Mouse (Mus musculus): ENCODE results near the gene Tbl1xr1. TPM values are rescaled to one million over a fixed set of nuclear protein-coding genes. Genes with fewer than 3 reads are reported as not detected.

Tbl1xr1 gene
- polyA plus RNA-seq, 2 experiments: 27.0 to 27.8 TPM

DNA sequence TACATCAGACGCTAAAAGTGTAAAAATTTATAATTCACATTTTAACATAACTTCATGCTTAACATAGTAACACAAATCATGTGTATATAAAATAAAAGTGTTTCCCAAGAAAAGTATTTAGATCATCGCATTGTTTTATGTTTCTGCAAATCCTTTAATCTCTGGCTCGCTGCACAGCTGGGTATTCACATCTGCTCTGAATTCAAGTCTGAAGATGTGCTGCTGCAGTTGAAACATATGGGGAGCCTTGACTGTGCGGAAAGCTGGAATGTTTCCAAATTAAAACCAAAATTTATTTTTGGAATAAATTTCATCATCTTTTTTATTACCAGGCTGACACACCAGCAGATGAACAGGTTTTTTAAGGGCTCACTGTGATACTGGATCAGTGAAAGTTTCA, 97.8 kb downstream of the Tbl1xr1 start:
- no peaks in the 10 kb centered on the region for H3K9me3 ChIP-seq (ENCODE audit: control insufficient read depth, low read length)
- H3K27me3 ChIP-seq (ENCODE audit: control insufficient read depth, insufficient read depth, low read length): no peaks in the 10 kb centered on the region
- WGBS: 37% methylated on average over 4 of the region's 4 CpGs
- no peaks in the 10 kb centered on the region for H3K36me3 ChIP-seq (ENCODE audit: control insufficient read depth, insufficient read depth, low read length)
- peaks cover 4% of the 10 kb centered on the region; the same call in 1 of the 2 replicates for H3K4me1 ChIP-seq (ENCODE audit: control insufficient read depth, insufficient read depth, low read length)
- no peak overlapping the region for H3K27ac ChIP-seq (replicated peaks; ENCODE audit: low read depth, low read length)
- H3K4me2 ChIP-seq (replicated peaks; ENCODE audit: low read depth, low read length, severe bottlenecking): no peak overlapping the region
- TF ChIP-seq POLR2A (IDR thresholded peaks at IDR 0.05; ENCODE audit: borderline replicate concordance, extremely low read depth, insufficient read depth, insufficient read length): no peak
- H3K4me3 ChIP-seq (replicated peaks; ENCODE audit: low read length): no peak overlapping the region
- ATAC-seq (ENCODE audit: low FRiP score, low read depth): no peak
- H3K9ac ChIP-seq (ENCODE audit: low read depth, low read length, severe bottlenecking): no peak overlapping the region
- DNase-seq (ENCODE audit: low spot score): no peak

DNA sequence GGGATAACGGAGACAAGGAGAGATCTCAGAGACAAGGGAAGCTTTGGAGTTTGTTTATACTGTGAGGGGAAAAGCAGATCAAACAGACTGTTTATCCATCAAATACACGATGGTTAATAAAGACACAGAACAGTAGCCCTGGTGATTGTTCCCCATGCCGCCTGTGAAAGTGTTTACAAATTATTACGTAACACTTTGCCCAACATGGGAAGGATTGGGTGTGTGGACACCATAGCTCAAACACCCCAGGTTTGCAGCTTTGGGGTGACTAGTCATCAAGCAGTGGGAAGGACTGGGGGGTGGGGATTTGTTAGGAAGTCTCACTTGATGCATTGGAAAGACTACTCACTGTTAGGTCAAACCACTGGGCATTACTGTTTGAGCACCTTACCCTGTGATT, 103.6 kb downstream of the Tbl1xr1 start:
- ATAC-seq (ENCODE audit: low FRiP score, low read depth): no peak

DNA sequence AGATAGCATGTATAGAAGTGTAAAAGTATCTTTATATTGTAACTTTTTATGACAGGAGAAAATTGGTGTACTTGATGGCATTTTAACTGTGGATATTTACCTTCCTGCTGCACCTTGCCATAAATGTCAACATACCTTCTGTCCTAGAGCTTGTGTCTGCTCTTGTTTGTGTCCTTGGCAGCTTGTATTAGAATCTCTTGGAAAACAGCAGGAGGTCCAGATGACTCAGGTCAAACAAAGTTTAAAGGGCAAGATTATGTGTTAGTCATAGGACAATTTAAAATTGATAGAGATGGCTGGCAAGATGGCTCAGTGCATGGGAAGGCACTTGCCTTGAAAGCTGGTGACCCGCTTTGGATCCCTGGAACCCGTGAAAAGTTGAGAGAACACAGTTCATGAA, 104.6 kb downstream of the Tbl1xr1 start:
- ATAC-seq (ENCODE audit: low FRiP score, low read depth) (no peak), DNase-seq (ENCODE audit: low spot score) (no peak)
- Histone ChIP-seq H3K9me3 (ENCODE audit: control insufficient read depth, low read length) (no peaks in the 10 kb centered on the region), H3K36me3 (ENCODE audit: control insufficient read depth, insufficient read depth, low read length) (no peaks in the 10 kb centered on the region), H3K4me1 (ENCODE audit: control insufficient read depth, insufficient read depth, low read length) (no peaks in the 10 kb centered on the region), H3K4me3 (replicated peaks; ENCODE audit: low read length) (no peak overlapping the region), H3K9ac (ENCODE audit: low read depth, low read length, severe bottlenecking) (no peak overlapping the region), H3K4me2 (replicated peaks; ENCODE audit: low read depth, low read length, severe bottlenecking) (no peak overlapping the region), H3K27me3 (ENCODE audit: control insufficient read depth, insufficient read depth, low read length) (no peaks in the 10 kb centered on the region), H3K27ac (replicated peaks; ENCODE audit: low read depth, low read length) (no peak overlapping the region)
- WGBS: 92% methylated on average over 2 of the region's 2 CpGs
- TF ChIP-seq POLR2A (IDR thresholded peaks at IDR 0.05; ENCODE audit: borderline replicate concordance, extremely low read depth, insufficient read depth, insufficient read length): no peak

More for the DNA sequence above, 103.6 kb downstream of the Tbl1xr1 start:
- WGBS: 78% methylated on average over 3 of the region's 4 CpGs
- H3K4me3 ChIP-seq (replicated peaks; ENCODE audit: low read length): no peak overlapping the region
- no peaks in the 10 kb centered on the region for H3K4me1 ChIP-seq (ENCODE audit: control insufficient read depth, insufficient read depth, low read length)
- H3K9me3 ChIP-seq (ENCODE audit: control insufficient read depth, low read length): no peaks in the 10 kb centered on the region
- no peak overlapping the region for H3K27ac ChIP-seq (replicated peaks; ENCODE audit: low read depth, low read length)
- no peak overlapping the region for H3K9ac ChIP-seq (ENCODE audit: low read depth, low read length, severe bottlenecking)
- no peak overlapping the region for H3K4me2 ChIP-seq (replicated peaks; ENCODE audit: low read depth, low read length, severe bottlenecking)
- no peaks in the 10 kb centered on the region for H3K36me3 ChIP-seq (ENCODE audit: control insufficient read depth, insufficient read depth, low read length)
- H3K27me3 ChIP-seq (ENCODE audit: control insufficient read depth, insufficient read depth, low read length): no peaks in the 10 kb centered on the region
- TF ChIP-seq POLR2A (IDR thresholded peaks at IDR 0.05; ENCODE audit: borderline replicate concordance, extremely low read depth, insufficient read depth, insufficient read length): no peak
- no peak for DNase-seq (ENCODE audit: low spot score)

DNA sequence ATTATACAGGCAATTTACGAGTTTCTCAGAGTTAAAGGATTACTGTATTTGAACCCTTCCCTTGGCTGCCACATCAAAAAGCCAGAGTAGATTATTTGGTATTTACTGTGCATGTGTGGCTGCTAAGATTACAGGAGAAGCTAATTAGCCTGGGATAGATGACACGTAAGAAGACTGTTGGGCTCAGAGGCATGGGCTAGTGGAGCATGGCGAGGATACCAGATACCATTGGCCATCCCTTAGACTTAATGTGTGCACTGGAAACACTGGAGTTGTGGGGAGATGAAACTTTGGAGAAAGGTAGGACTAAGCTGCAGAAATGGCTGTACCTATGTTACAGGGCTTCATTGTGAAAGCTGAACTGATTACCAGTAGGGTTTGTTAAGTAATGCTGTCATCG, 108.8 kb downstream of the Tbl1xr1 start:
- no peak overlapping the region for H3K4me2 ChIP-seq (replicated peaks; ENCODE audit: low read depth, low read length, severe bottlenecking)
- H3K9me3 ChIP-seq (ENCODE audit: control insufficient read depth, low read length): no peaks in the 10 kb centered on the region
- H3K27me3 ChIP-seq (ENCODE audit: control insufficient read depth, insufficient read depth, low read length): no peaks in the 10 kb centered on the region
- no peak for TF ChIP-seq POLR2A (IDR thresholded peaks at IDR 0.05; ENCODE audit: borderline replicate concordance, extremely low read depth, insufficient read depth, insufficient read length)
- DNase-seq (ENCODE audit: low spot score) (no peak), ATAC-seq (ENCODE audit: low FRiP score, low read depth) (no peak)
- H3K9ac ChIP-seq (ENCODE audit: low read depth, low read length, severe bottlenecking): no peak overlapping the region
- H3K36me3 ChIP-seq (ENCODE audit: control insufficient read depth, insufficient read depth, low read length): peaks cover 9% of the 10 kb centered on the region
- WGBS: 83% methylated on average over 4 of the region's 4 CpGs
- H3K4me1 ChIP-seq (ENCODE audit: control insufficient read depth, insufficient read depth, low read length): no peaks in the 10 kb centered on the region
- H3K27ac ChIP-seq (replicated peaks; ENCODE audit: low read depth, low read length): no peak overlapping the region
- no peak overlapping the region for H3K4me3 ChIP-seq (replicated peaks; ENCODE audit: low read length)

DNA sequence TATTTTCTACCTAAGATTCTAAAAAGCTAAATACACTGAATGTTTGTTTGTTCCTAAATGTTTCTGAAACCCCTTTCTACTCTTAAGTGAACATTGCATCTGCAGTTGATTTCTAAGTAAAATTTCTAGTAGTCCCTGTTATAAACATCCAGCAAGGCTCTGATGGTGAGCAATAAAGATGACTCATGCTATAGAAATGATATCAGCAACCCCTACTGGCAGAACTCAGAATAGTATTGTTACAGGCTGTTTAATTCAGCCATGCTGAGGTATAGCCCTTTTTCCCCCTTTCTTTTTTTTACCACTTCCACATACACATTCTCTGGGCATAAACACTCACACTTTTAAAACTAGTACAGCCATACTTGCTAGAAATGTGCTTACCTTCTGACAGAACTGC, 114.0 kb downstream of the Tbl1xr1 start:
- Histone ChIP-seq H3K9ac (ENCODE audit: low read depth, low read length, severe bottlenecking) (no peak overlapping the region), H3K9me3 (ENCODE audit: control insufficient read depth, low read length) (no peaks in the 10 kb centered on the region), H3K4me1 (ENCODE audit: control insufficient read depth, insufficient read depth, low read length) (no peaks in the 10 kb centered on the region), H3K4me2 (replicated peaks; ENCODE audit: low read depth, low read length, severe bottlenecking) (no peak overlapping the region), H3K4me3 (replicated peaks; ENCODE audit: low read length) (no peak overlapping the region), H3K27me3 (ENCODE audit: control insufficient read depth, insufficient read depth, low read length) (no peaks in the 10 kb centered on the region), H3K36me3 (ENCODE audit: control insufficient read depth, insufficient read depth, low read length) (peaks cover 43% of the 10 kb centered on the region), H3K27ac (replicated peaks; ENCODE audit: low read depth, low read length) (no peak overlapping the region)
- peak; percentile 83 for DNase-seq (ENCODE audit: low spot score)
- ATAC-seq (ENCODE audit: low FRiP score, low read depth): peak; percentile 60; the same call in 1 of the 2 replicates
- no peak for TF ChIP-seq POLR2A (IDR thresholded peaks at IDR 0.05; ENCODE audit: borderline replicate concordance, extremely low read depth, insufficient read depth, insufficient read length)

DNA sequence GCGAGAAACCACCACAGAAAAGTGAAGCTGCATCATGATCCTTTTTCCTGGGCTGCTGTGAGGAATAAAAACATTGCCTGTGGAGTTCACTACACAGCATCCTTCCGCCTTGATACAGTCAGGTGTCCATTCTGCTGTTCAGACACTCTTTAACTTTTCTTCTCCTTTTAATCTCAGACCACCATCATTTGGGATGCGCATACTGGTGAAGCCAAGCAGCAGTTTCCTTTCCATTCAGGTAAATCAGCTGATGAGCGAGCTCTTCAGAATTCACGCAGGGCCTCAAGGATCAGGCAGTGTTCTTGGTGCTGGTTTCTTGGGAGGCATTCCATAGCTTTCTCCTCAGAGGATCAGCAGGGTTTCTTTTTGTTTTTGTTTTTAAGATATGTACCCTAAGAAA, 116.5 kb downstream of the Tbl1xr1 start:
- 91% methylated on average over 5 of the region's 5 CpGs for WGBS
- no peak overlapping the region for H3K9ac ChIP-seq (ENCODE audit: low read depth, low read length, severe bottlenecking)

More for the DNA sequence above, 116.5 kb downstream of the Tbl1xr1 start:
- TF ChIP-seq POLR2A (IDR thresholded peaks at IDR 0.05; ENCODE audit: borderline replicate concordance, extremely low read depth, insufficient read depth, insufficient read length): no peak
- no peak for DNase-seq (ENCODE audit: low spot score)
- Histone ChIP-seq H3K4me1 (ENCODE audit: control insufficient read depth, insufficient read depth, low read length) (no peaks in the 10 kb centered on the region), H3K4me3 (replicated peaks; ENCODE audit: low read length) (no peak overlapping the region), H3K27ac (replicated peaks; ENCODE audit: low read depth, low read length) (no peak overlapping the region), H3K9me3 (ENCODE audit: control insufficient read depth, low read length) (no peaks in the 10 kb centered on the region), H3K27me3 (ENCODE audit: control insufficient read depth, insufficient read depth, low read length) (no peaks in the 10 kb centered on the region), H3K4me2 (replicated peaks; ENCODE audit: low read depth, low read length, severe bottlenecking) (no peak overlapping the region), H3K36me3 (ENCODE audit: control insufficient read depth, insufficient read depth, low read length) (peaks cover 52% of the 10 kb centered on the region)
- ATAC-seq (ENCODE audit: low FRiP score, low read depth): no peak
